Mouse (Mus musculus) liver (tissue): Measurements from ENCODE around the gene Smim11.

Experiments
- DNase-seq: peaks from one replicate; pipeline ENCODE4 v3.0.0-alpha.2; 2020; ENCODE audit warnings: mixed read lengths

The Smim11 gene

GRCm38 (mm10) chr16:92300649-92301411 lies at the start of gene Smim11:
Gene Smim11 (plus strand): TSS chr16:92301286.
- peak; percentile 95 for DNase-seq

GRCm38 (mm10) chr16:92254316-92254715 lies 46.8 kb upstream of the Smim11 start:
- no peak for DNase-seq

GRCm38 (mm10) chr16:92267861-92268260 lies 33.2 kb upstream of the Smim11 start:
- DNase-seq = no peak

DNA sequence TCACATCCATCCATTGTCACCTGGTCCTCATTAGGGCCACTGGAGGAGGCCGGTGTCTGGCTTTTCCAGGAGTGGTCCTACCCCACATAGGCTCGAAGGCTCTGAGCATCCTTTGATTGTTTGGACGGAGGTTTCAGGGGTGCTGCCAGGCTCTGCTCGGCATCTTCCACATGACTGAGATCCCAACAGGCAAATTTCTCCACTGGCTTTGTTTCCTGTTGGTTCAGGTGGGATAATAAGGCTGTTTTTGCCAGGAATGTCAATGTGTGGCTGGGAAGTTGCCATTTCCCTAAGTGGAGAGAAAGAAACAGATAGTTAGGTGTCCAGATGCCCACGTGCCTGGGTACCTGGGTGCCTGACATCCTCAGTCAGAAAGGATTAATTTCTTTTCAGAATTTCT lies 26.6 kb upstream of the Smim11 start:
- no peak for DNase-seq

DNA sequence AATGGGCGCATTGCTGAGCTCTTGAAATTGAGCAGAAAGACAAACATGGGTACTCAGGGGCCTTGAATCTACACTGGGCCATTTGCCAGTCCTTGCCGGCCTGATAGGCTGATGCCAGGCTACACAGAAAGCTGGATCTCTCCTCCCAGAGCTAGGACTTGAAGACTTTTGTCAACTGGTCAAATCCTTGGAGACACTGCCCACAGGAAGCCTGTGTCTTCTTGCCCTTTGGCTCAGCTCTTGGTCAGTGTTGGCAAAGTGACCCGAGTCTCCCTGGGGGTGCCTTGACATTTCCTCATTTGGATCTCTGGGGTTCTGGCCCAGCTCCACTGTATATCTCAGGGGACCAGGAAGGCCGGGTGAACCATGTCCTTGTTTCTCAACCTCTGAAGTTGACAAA lies 25.6 kb upstream of the Smim11 start:
- no peak for DNase-seq

DNA sequence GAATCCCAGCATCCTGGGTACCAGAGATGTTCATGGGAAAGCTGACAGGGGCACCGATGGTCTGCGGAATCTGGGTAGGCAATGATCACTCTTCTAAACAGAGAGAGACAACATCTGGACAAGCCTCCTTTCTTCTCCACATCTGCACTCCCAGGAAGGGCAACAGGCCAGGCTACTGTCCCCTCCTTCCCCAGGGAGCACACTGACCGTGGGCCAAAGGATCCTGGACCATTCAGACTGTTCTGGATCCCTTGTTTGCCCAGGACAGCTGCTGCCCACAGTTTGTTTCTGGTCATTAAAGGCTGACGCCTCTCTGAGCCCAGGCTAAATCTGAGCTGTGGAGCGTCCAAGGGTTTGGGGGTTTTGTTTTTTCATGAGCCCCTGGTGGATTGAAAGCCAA lies 18.4 kb upstream of the Smim11 start:
- DNase-seq = no peak

- DNase-seq = no peak
These were observed 16.0 kb upstream of the Smim11 start for GRCm38 (mm10) chr16:92285068-92285467.

- DNase-seq = peak; percentile 81
These were observed 14.5 kb upstream of the Smim11 start for GRCm38 (mm10) chr16:92286609-92287008.

- no peak for DNase-seq
These were observed 12.3 kb upstream of the Smim11 start for GRCm38 (mm10) chr16:92288778-92289177.

DNA sequence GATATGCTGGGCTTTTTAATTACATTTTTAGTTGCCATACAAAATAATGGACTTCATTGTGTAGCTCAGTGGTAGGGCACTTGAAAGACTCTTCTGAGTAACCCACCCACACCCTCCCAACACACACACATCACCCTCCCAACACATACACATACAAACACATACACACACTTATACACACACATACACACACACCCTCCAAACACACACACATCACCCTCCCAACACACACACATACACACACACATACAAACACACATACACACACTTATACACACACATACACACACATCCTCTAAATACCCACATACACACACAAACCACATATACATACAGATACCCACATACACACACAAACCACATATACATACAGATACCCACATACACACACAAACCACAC lies 11.0 kb upstream of the Smim11 start:
- DNase-seq = no peak

DNA sequence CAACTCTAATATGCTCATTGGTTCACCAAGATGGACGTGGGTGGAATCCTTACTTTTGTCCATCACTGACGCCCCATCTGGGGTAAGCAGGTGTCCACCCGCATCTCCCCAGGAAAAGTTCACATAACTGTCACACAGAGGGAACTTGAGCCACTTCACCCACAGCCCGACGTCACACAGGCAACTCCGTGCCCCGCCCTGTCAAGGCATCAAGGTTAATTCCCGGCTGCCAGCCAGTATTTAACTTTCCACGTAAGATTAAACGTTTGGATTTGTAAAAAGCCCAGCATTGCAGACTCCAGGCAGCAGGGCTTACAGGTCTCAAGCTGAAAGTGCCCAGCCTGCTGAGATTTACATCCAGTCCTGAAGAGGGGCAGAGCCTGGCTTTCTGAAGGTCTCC lies 9.0 kb upstream of the Smim11 start, which contains the start of gene Kcne2:
TSS of gene Kcne2 (plus strand) at position 289 of the 400 bp plus-strand sequence.
- no peak for DNase-seq

- no peak for DNase-seq
These were observed 6.7 kb upstream of the Smim11 start for GRCm38 (mm10) chr16:92294267-92294970.

DNA sequence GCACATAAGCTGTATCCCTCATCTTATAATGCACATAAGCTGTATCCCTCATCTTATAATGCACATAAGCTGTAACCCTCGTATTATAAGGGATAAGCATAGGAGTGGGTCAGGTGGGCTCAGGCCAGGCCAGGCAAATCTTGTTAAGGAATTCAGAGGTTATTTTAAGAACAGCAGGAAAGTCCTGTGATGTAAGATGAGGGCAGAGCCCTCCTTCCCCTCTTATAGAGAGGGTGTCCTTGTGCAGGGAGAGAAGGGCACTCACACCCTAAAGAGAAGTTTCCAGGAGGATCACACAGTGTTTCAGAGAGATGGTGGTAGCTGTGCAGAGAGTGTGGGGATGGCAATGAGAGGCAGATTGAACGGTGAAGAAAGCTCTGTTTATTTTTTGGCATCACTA lies 5.8 kb upstream of the Smim11 start:
- no peak for DNase-seq

- no peak for DNase-seq
These were observed 323 bp downstream of the Smim11 start for GRCm38 (mm10) chr16:92301412-92301806.

DNA sequence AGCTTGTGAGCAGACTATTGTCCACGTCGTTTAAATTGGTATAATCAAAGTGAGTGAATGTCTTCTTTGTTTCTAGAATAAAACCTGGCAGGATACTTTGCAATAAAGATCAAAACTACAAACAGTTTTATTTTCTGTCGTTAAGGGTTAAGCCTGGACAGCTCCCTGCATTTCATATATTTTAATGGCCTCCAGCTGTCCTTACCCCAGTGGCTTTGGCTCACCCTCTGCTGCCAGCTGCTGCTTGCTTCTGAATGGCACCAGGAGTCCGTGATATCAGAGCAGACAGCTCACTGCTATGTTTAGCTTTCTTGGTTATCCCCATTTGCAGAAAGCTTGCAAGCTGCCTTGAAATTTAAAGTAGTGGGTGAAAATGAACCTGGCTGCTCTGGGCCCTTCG lies 903 bp downstream of the Smim11 start:
- peak; percentile 23 for DNase-seq

DNA sequence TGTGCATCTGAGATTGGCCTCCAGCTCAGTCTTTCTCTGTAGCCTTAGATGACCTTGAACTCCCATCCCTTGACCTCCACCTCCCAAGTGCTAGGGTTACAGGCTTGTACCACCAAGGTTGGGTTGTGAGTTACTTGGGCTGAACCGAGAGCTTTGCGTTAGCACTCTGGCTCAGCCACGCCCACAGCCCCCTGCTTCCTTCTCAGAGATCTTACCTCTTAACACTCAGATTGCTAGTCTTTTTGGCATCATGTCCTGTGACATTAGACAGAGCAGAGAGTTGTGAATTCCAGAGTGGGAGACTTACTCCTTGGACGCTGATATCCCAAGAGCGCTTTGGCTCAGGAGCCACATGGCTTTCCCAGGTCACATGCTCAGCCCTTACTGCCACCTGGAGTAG lies 1.4 kb downstream of the Smim11 start:
- DNase-seq = no peak

- DNase-seq = no peak
These were observed 4.4 kb downstream of the Smim11 start for GRCm38 (mm10) chr16:92305519-92305918.

- no peak for DNase-seq
These were observed 6.9 kb downstream of the Smim11 start for GRCm38 (mm10) chr16:92307947-92308346.

GRCm38 (mm10) chr16:92309126-92309525 lies 8.0 kb downstream of the Smim11 start:
- DNase-seq = no peak

GRCm38 (mm10) chr16:92313953-92314741 lies 13.1 kb downstream of the Smim11 start:
- peak; percentile 40 for DNase-seq

GRCm38 (mm10) chr16:92316049-92316738 lies 15.1 kb downstream of the Smim11 start:
- DNase-seq = no peak

GRCm38 (mm10) chr16:92319353-92320109 lies 18.4 kb downstream of the Smim11 start:
- DNase-seq = peak; percentile 80
